Mouse (Mus musculus): ENCODE measurements around the gene Crybg1. TPM values are rescaled to one million over a fixed set of nuclear protein-coding genes. Genes with fewer than 3 reads are reported as not detected.

Gene Crybg1
- polyA plus RNA-seq, 1 experiment from 2014 or later: 0.62 TPM

DNA sequence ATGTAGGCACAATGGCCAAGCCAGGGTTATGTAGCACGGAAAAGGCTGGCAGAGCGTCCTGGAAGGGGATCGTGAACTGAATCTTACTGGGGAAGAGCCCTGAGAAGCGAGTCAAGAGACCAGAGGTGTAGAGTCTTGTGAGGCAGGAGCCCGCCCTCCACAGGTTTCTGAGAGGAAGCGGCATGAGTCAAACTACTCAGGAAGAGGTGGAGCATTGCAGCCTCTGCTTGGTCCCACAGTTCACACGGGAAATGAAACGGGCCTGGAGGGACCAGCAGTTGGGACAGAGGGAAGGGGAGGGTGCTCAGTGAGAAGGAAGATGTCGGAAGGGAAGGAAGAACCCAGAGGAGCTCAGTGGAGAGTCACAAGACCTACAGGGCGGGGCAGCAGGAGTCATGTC lies 123.9 kb downstream of the Crybg1 start:
- ATAC-seq: no peak
- Histone ChIP-seq H3K27ac (no peak overlapping the region), H3K4me1 (replicated peaks) (no peaks in the 10 kb centered on the region), H3K9ac (no peak overlapping the region), H3K9me3 (no peaks in the 10 kb centered on the region), H3K4me3 (replicated peaks) (no peak overlapping the region), H3K4me2 (replicated peaks) (no peak overlapping the region), H3K36me3 (no peaks in the 10 kb centered on the region), H3K27me3 (replicated peaks) (no peaks in the 10 kb centered on the region)
- WGBS: 56% methylated on average over 10 of the region's 10 CpGs

DNA sequence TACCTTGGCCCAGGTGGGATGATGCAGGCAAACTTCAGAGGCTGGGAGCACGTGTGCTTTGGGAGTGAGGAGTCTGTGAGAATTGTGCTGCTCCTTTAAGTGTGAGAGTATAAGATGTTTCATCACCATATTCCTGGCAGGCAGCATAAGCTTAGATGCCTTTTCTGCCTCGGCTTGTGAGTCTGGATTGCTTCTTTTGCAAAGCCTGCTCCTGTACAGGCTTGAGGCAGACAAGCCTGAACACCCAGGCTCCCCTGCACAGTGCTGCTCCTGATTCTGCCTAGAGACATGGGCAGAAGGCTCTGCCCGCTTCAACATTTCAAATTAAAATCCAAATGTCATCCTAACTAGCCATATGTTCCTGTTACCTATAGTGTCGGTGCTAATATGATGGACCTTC lies 128.5 kb downstream of the Crybg1 start:
- no peak overlapping the region for H3K4me2 ChIP-seq (replicated peaks)
- ATAC-seq: no peak
- H3K27ac ChIP-seq: no peak overlapping the region
- H3K4me3 ChIP-seq (replicated peaks): no peak overlapping the region
- H3K9ac ChIP-seq: no peak overlapping the region
- no peaks in the 10 kb centered on the region for H3K27me3 ChIP-seq (replicated peaks)
- H3K4me1 ChIP-seq (replicated peaks): no peaks in the 10 kb centered on the region
- H3K9me3 ChIP-seq: no peaks in the 10 kb centered on the region
- no peaks in the 10 kb centered on the region for H3K36me3 ChIP-seq
- WGBS: 64% methylated on average over 4 of the region's 4 CpGs

DNA sequence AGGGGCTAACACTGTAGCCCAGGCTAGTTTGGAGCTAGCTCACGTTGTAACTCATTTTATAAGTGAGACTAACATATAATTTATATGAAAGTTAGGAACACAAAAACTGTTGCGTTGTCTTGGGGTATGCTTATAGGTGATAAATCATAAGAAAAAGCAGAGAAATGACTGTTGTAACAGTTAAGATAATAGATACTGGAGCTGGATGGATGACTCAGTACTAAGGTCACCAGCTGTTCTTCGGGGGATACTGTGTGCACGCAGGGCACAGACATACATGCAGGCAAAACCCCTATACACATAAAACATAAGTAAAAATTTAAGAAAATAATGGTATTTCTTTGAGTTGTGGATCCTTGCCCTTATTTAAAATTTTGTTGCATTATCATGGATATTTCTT lies 130.1 kb downstream of the Crybg1 start:
- Histone ChIP-seq H3K27me3 (replicated peaks) (no peaks in the 10 kb centered on the region), H3K4me3 (replicated peaks) (no peak overlapping the region), H3K9me3 (no peaks in the 10 kb centered on the region), H3K36me3 (no peaks in the 10 kb centered on the region), H3K4me2 (replicated peaks) (no peak overlapping the region), H3K4me1 (replicated peaks) (no peaks in the 10 kb centered on the region), H3K9ac (no peak overlapping the region), H3K27ac (no peak overlapping the region)
- ATAC-seq: no peak
- 78% methylated on average over 4 of the region's 4 CpGs for WGBS

GRCm38 (mm10) chr10:44015631-44016030 lies 133.0 kb downstream of the Crybg1 start:
- H3K4me2 ChIP-seq (replicated peaks): no peak overlapping the region
- H3K27ac ChIP-seq: no peak overlapping the region
- whole genome bisulfite sequencing: 73% methylated on average over 2 of the region's 2 CpGs

GRCm38 (mm10) chr10:44013885-44014284 lies 134.8 kb downstream of the Crybg1 start:
- Histone ChIP-seq H3K4me3 (replicated peaks) (no peak overlapping the region), H3K27me3 (replicated peaks) (no peaks in the 10 kb centered on the region), H3K4me1 (replicated peaks) (no peaks in the 10 kb centered on the region), H3K9me3 (no peaks in the 10 kb centered on the region), H3K9ac (no peak overlapping the region), H3K36me3 (no peaks in the 10 kb centered on the region), H3K4me2 (replicated peaks) (no peak overlapping the region), H3K27ac (no peak overlapping the region)
- 59% methylated on average over 4 of the region's 4 CpGs for WGBS
- no peak for ATAC-seq

More at GRCm38 (mm10) chr10:44015631-44016030, 133.0 kb downstream of the Crybg1 start:
- Histone ChIP-seq H3K27me3 (replicated peaks) (no peaks in the 10 kb centered on the region), H3K4me3 (replicated peaks) (no peak overlapping the region), H3K4me1 (replicated peaks) (no peaks in the 10 kb centered on the region), H3K36me3 (no peaks in the 10 kb centered on the region), H3K9ac (no peak overlapping the region), H3K9me3 (no peaks in the 10 kb centered on the region)
- ATAC-seq: no peak

- Histone ChIP-seq H3K9me3 (no peaks in the 10 kb centered on the region), H3K4me3 (replicated peaks) (no peak overlapping the region), H3K27ac (no peak overlapping the region), H3K4me1 (replicated peaks) (no peaks in the 10 kb centered on the region), H3K4me2 (replicated peaks) (no peak overlapping the region), H3K9ac (no peak overlapping the region), H3K36me3 (no peaks in the 10 kb centered on the region), H3K27me3 (replicated peaks) (no peaks in the 10 kb centered on the region)
- 73% methylated on average over 7 of the region's 7 CpGs for WGBS
- ATAC-seq: no peak
Observed at GRCm38 (mm10) chr10:44011408-44011807, 137.2 kb downstream of the Crybg1 start.

DNA sequence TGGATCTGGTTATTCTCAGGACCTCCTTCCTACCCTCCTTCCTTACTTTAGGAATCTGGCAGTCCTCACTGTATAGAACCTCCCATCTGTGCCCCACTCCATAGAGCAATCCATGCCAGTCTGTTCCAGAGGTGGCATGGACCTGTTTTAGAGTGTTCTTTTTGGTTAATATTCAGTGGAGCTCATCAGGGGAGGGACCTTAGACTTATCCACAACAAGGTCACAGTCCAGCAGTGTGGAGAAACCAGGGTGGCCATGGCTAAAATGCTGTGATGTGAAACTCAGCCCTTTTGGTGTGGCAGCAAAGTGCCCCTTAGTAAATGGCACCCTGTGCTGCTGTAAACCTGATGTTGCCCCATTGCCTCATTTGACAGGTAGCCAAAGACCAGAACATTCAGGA lies 139.8 kb downstream of the Crybg1 start:
- no peak for ATAC-seq
- H3K4me3 ChIP-seq (replicated peaks): no peak overlapping the region
- no peaks in the 10 kb centered on the region for H3K36me3 ChIP-seq
- no peak overlapping the region for H3K27ac ChIP-seq
- no peak overlapping the region for H3K4me2 ChIP-seq (replicated peaks)
- H3K9ac ChIP-seq: no peak overlapping the region
- H3K27me3 ChIP-seq (replicated peaks): peaks cover 15% of the 10 kb centered on the region
- no peaks in the 10 kb centered on the region for H3K9me3 ChIP-seq
- peaks cover 17% of the 10 kb centered on the region for H3K4me1 ChIP-seq (replicated peaks)

DNA sequence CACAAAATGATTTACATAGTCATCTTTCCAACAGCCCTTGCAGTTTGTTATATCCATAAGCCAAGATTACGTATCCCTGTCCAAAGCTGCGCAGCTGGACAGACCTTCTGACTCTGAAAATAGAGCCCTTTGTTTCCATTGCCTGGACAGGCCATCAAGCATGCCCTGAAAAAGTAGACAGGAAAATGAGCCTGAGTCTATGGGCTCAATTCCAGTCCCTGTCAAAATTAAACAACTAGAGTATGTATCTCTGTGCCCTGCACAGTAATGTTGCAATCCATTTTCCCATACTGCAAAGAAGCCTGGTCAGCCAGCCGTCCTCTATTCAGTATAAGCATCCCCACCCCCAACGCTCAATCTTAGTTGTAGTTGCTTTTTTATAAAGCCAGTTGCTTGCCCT lies 141.8 kb downstream of the Crybg1 start:
- Histone ChIP-seq H3K27ac (no peak overlapping the region), H3K27me3 (replicated peaks) (peaks cover 30% of the 10 kb centered on the region), H3K9ac (no peak overlapping the region), H3K4me1 (replicated peaks) (peaks cover 26% of the 10 kb centered on the region), H3K4me2 (replicated peaks) (peak overlapping the region; percentile 90), H3K4me3 (replicated peaks) (no peak overlapping the region), H3K9me3 (no peaks in the 10 kb centered on the region), H3K36me3 (no peaks in the 10 kb centered on the region)
- WGBS: 59% methylated on average over 4 of the region's 4 CpGs
- no peak for ATAC-seq

GRCm38 (mm10) chr10:44005677-44006641 lies 142.7 kb downstream of the Crybg1 start:
- H3K9me3 ChIP-seq: no peaks in the 10 kb centered on the region

GRCm38 (mm10) chr10:44004221-44004751 lies 144.4 kb downstream of the Crybg1 start:
- H3K4me2 ChIP-seq (replicated peaks): peak overlapping the region; percentile 80
- no peaks in the 10 kb centered on the region for H3K9me3 ChIP-seq
- H3K4me3 ChIP-seq (replicated peaks): peak overlapping the region; percentile 78
- H3K27me3 ChIP-seq (replicated peaks): peaks cover 30% of the 10 kb centered on the region
- no peak overlapping the region for H3K27ac ChIP-seq
- H3K9ac ChIP-seq: no peak overlapping the region
- peaks cover 26% of the 10 kb centered on the region for H3K4me1 ChIP-seq (replicated peaks)
- WGBS: 2% methylated on average over 33 of the region's 33 CpGs
- ATAC-seq: peak; percentile 13; the same call in 1 of the 2 replicates
- H3K36me3 ChIP-seq: no peaks in the 10 kb centered on the region

More at GRCm38 (mm10) chr10:44005677-44006641, 142.7 kb downstream of the Crybg1 start:
- WGBS: 2% methylated on average over 40 of the region's 40 CpGs
- peak; percentile 79 for ATAC-seq
- Histone ChIP-seq H3K36me3 (no peaks in the 10 kb centered on the region), H3K4me1 (replicated peaks) (peaks cover 26% of the 10 kb centered on the region), H3K4me2 (replicated peaks) (peak overlapping the region; percentile 90), H3K4me3 (replicated peaks) (peak overlapping the region; percentile 43), H3K27me3 (replicated peaks) (peaks cover 30% of the 10 kb centered on the region), H3K9ac (peak overlapping the region; percentile 36; the same call in 1 of the 2 replicates), H3K27ac (no peak overlapping the region)

GRCm38 (mm10) chr10:44003551-44004151 lies 145.0 kb downstream of the Crybg1 start:
- Histone ChIP-seq H3K4me1 (replicated peaks) (peaks cover 26% of the 10 kb centered on the region), H3K27me3 (replicated peaks) (peaks cover 30% of the 10 kb centered on the region), H3K27ac (no peak overlapping the region), H3K4me2 (replicated peaks) (peak overlapping the region; percentile 80), H3K9me3 (no peaks in the 10 kb centered on the region), H3K9ac (peak overlapping the region; percentile 57), H3K4me3 (replicated peaks) (peak overlapping the region; percentile 78), H3K36me3 (no peaks in the 10 kb centered on the region)
- ATAC-seq: peak; percentile 65
- under 1% methylated on average over 68 of the region's 68 CpGs for WGBS

GRCm38 (mm10) chr10:44002995-44003524 lies 145.6 kb downstream of the Crybg1 start:
- Histone ChIP-seq H3K9me3 (no peaks in the 10 kb centered on the region), H3K4me2 (replicated peaks) (peak overlapping the region; percentile 80), H3K36me3 (no peaks in the 10 kb centered on the region), H3K4me3 (replicated peaks) (peak overlapping the region; percentile 78), H3K27ac (no peak overlapping the region), H3K4me1 (replicated peaks) (peaks cover 26% of the 10 kb centered on the region), H3K27me3 (replicated peaks) (peaks cover 30% of the 10 kb centered on the region), H3K9ac (peak overlapping the region; percentile 57)
- WGBS: 3% methylated on average over 11 of the region's 11 CpGs
- ATAC-seq: no peak; the same call in 1 of the 2 replicates
